Mouse (Mus musculus) brain, embryonic 14.5 days (tissue): ENCODE measurements around the gene Siah1a.

Source experiments
- CTCF ChIP-seq: fragments of 200-500 bp; IDR thresholded peaks from 2 replicates; pipeline ENCODE4 v1.5.1; 2012; ENCODE audit warnings: inconsistent platforms, mild to moderate bottlenecking, moderate library complexity, borderline replicate concordance; ENCODE audit not compliant: insufficient read depth, insufficient read length; ENCODE audit errors: extremely low read depth
- POLR2A ChIP-seq: fragments of 200-500 bp; IDR thresholded peaks from 2 replicates; pipeline ENCODE4 v1.6.1; 2012; ENCODE audit warnings: mild to moderate bottlenecking, inconsistent platforms, borderline replicate concordance; ENCODE audit not compliant: poor library complexity, insufficient read depth, insufficient read length, severe bottlenecking; ENCODE audit errors: extremely low read depth

DNA sequence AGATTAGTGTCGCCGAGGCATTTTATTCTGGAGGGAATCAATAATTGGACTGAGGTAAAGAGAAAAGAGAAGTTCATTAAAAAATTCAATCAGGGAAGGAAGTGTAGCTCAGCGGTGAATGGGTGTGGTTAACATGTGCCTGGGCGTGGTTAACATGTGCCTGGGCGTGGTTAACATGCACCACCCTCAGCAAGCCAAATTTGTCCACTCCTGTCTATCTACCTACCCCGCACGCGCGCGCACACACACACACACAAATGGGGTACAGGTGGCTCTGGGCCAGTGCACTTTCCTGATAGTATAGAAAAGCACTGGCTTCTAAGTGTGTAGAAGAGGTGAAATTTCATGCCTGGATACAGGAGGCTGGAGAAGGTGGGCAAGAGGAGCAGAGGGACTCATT lies 19.4 kb upstream of the Siah1a start:
- no peak for TF ChIP-seq CTCF
- TF ChIP-seq POLR2A, result no peak
